Mouse (Mus musculus) heart, adult 18-20 months (tissue): Measurements from ENCODE around the gene Stbd1. TPM values are rescaled to one million over a fixed set of nuclear protein-coding genes. Genes with fewer than 3 reads are reported as not detected.

Experiments
- DNase-seq, 2 experiments: peaks; one replicate each; pipeline ENCODE4 v3.0.0; 2021 to 2022; ENCODE audit warnings: mixed read lengths in 1 of 2
- total RNA-seq, 2 experiments: library from RNA; stranded (reverse); gene quantifications; 2 replicates each; pipeline ENCODE4 v1.2.3; 2021

Stbd1 gene
- total RNA-seq, 2 experiments from 2014 or later = 2.1 to 2.6 TPM

DNA sequence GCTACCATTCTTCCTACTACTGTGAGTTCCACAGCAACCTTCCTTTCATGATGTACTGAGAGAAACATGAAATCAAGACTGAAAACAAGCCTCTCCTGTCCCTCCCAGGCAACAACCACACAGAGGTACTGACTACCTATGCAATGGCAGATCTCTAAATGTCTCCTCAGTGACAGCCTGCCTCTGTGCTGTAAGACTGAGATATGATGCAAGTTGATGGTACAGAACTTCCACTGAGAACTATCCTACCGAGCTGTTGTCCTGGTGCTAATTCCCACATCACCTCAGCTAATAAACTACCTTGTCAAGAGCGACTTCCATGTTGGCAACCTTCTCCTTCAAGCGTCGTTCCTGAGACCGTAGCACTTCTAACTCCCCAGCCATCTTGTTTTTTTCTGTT, 33.0 kb downstream of the Stbd1 start:
- no peak for DNase-seq

DNA sequence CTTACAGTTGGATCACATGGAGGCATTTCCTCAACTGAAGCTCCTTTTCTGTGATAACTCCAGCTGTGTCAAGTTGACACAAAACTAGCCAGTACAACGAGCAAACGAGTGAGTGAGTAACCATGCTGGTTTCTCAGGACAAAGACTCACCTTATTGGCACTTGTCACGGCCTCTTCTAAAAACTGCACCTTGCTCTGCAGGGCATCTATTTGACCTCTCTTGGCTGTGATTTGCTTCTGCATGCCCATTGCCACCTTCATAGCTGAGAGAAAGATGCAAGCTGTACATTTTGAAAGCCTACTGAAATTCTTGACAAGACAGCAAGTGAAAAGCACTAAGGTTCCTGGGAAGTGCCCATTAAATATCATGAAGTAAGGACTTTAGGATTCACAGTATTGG, 38.0 kb downstream of the Stbd1 start:
- no peak for DNase-seq

Other genes starting within 250 kb of the Stbd1 start
- gene Nup54, start 167.8 kb upstream of the Stbd1 start, total RNA-seq = 10 to 100 TPM; 19.1 to 21.9 TPM
- 10 to 100 TPM; 79.5 to 88.4 TPM for gene Scarb2, start 96.2 kb upstream of the Stbd1 start, total RNA-seq
- under 1 TPM in 1 of 2 experiments, not detected in 1; 0.87 TPM for gene Fam47e, start 48.0 kb upstream of the Stbd1 start, total RNA-seq
- gene Ccdc158, start 72.2 kb downstream of the Stbd1 start, total RNA-seq = not detected
- 10 to 100 TPM; 26.3 to 30.0 TPM for gene Shroom3, start 80.4 kb downstream of the Stbd1 start, total RNA-seq